Mouse (Mus musculus) brain, embryonic 14.5 days (tissue): Measurements from ENCODE around the gene Tnip3.

Experiments
- CTCF ChIP-seq: fragments of 200-500 bp; IDR thresholded peaks from 2 replicates; pipeline ENCODE4 v1.5.1; 2012; ENCODE audit warnings: inconsistent platforms, mild to moderate bottlenecking, moderate library complexity, borderline replicate concordance; ENCODE audit not compliant: insufficient read depth, insufficient read length; ENCODE audit errors: extremely low read depth
- POLR2A ChIP-seq: fragments of 200-500 bp; IDR thresholded peaks from 2 replicates; pipeline ENCODE4 v1.6.1; 2012; ENCODE audit warnings: mild to moderate bottlenecking, inconsistent platforms, borderline replicate concordance; ENCODE audit not compliant: poor library complexity, insufficient read depth, insufficient read length, severe bottlenecking; ENCODE audit errors: extremely low read depth

GRCm38 (mm10) chr6:65584870-65585332 lies 59.8 kb downstream of the Tnip3 start:
- no peak for TF ChIP-seq POLR2A
- TF ChIP-seq CTCF, result no peak
